11 mouse cellular contexts compared by ENCODE assay signal in genomic region chr8:20588268-20589177, GRCm38 (mm10). TPM values are rescaled to one million over a fixed set of nuclear protein-coding genes. Genes with fewer than 3 reads are reported as not detected.
DNase-seq lines count a peak whose midpoint lies in the region; ATAC-seq and TF ChIP-seq lines count a peak whose summit lies in the region.
"Not testable (repeated sequence)": the region's sequence is repeated elsewhere in the genome, so short reads cannot be mapped to it uniquely, and the experiment has no call there.
"Had no signal": no experiment of that assay in that cellular context is flagged by ENCODE, and none has a peak within 500 bp of the region (broad histone marks: within the 10 kb centered on the region; RNA-seq: fewer than 3 reads in every experiment).

No protein-coding gene starts in this region.

- not testable (repeated sequence) for H3K27me3 ChIP-seq in G1E (ENCODE audit: insufficient read depth, low read length); hindbrain, embryonic 12.5 days; kidney, postnatal 0 days (ENCODE audit: insufficient read depth, low read length); midbrain, postnatal 0 days (ENCODE audit: insufficient read depth, low read length); stomach, postnatal 0 days (ENCODE audit: control insufficient read depth, insufficient read depth, low read length)

- TF ChIP-seq POLR2A in lung, adult 2 months (IDR thresholded peaks at IDR 0.05; ENCODE audit: borderline replicate concordance, extremely low read depth, low read depth, low read length) = not testable (repeated sequence)

- not testable (repeated sequence) for TF ChIP-seq CTCF in G1E (IDR thresholded peaks at IDR 0.05; ENCODE audit: low read depth, low read length); kidney, postnatal 0 days (IDR thresholded peaks at IDR 0.05; ENCODE audit: low read depth); lung, adult 2 months (IDR thresholded peaks at IDR 0.05; ENCODE audit: insufficient read depth, low read length)
- TF ChIP-seq CTCF in midbrain, postnatal 0 days (IDR thresholded peaks at IDR 0.05) = peak; percentile 4; the same call in 1 of the 2 replicates
- peak; percentile 11; the same call in 1 of the 2 replicates for TF ChIP-seq CTCF in stomach, postnatal 0 days (IDR thresholded peaks at IDR 0.05; ENCODE audit: low read depth)

- H3K4me1 ChIP-seq in G1E (ENCODE audit: insufficient read depth, low read depth, low read length); hindbrain, embryonic 12.5 days; kidney, postnatal 0 days (replicated peaks; ENCODE audit: insufficient read depth, low read length); lung, adult 2 months (ENCODE audit: control insufficient read depth, insufficient read depth, low read length); midbrain, postnatal 0 days (ENCODE audit: insufficient read depth, low read length); stomach, postnatal 0 days (replicated peaks; ENCODE audit: control insufficient read depth, insufficient read depth): not testable (repeated sequence)

- H3K9ac ChIP-seq in hindbrain, embryonic 12.5 days; kidney, postnatal 0 days (ENCODE audit: low read depth, low read length); midbrain, postnatal 0 days (replicated peaks; ENCODE audit: low read length, poor library complexity, severe bottlenecking); stomach, postnatal 0 days (ENCODE audit: low read length): not testable (repeated sequence)

- H3K27ac ChIP-seq in hindbrain, embryonic 12.5 days; kidney, postnatal 0 days; midbrain, postnatal 0 days (ENCODE audit: low read depth, low read length); stomach, postnatal 0 days (replicated peaks): not testable (repeated sequence)

- not testable (repeated sequence) for TF ChIP-seq EP300 in stomach, postnatal 0 days (optimal IDR thresholded peaks at IDR 0.05)

- ATAC-seq in G1E (ENCODE audit: extremely low read depth, insufficient number of reproducible peaks, low FRiP score, poor library complexity, severe bottlenecking) = peak; percentile 74
- peak; percentile 81 for ATAC-seq in hindbrain, embryonic 12.5 days (ENCODE audit: low FRiP score)
- ATAC-seq in kidney, postnatal 0 days (replicated peaks; ENCODE audit: low FRiP score, low read depth) = peak; percentile 74; the same call in 1 of the 2 replicates
- peak; percentile 76 for ATAC-seq in midbrain, postnatal 0 days (ENCODE audit: low FRiP score)
- ATAC-seq in stomach, postnatal 0 days (ENCODE audit: low FRiP score, low TSS enrichment) = peak; percentile 63; the same call in 1 of the 2 replicates

- H3K36me3 ChIP-seq in G1E (replicated peaks); hindbrain, embryonic 12.5 days; kidney, postnatal 0 days (ENCODE audit: insufficient read depth, low read length); midbrain, postnatal 0 days (ENCODE audit: insufficient read depth, low read length); stomach, postnatal 0 days (ENCODE audit: control insufficient read depth, insufficient read depth, low read length): not testable (repeated sequence)

- not testable (repeated sequence) for H3K4me2 ChIP-seq in hindbrain, embryonic 12.5 days (replicated peaks); kidney, postnatal 0 days (ENCODE audit: low read length); midbrain, postnatal 0 days (ENCODE audit: low read depth, low read length, poor library complexity, severe bottlenecking); stomach, postnatal 0 days (replicated peaks; ENCODE audit: low read depth)

- DNase-seq in G1E (ENCODE audit: low spot score); midbrain, postnatal 0 days (ENCODE audit: low spot score): not testable (repeated sequence)
- peak; percentile 1 for DNase-seq in embryo, embryonic 11 days
- peak; percentile 0 for DNase-seq in forelimb bud, embryonic 11.5 days (ENCODE audit: low read depth, low spot score)
- DNase-seq in kidney, postnatal 0 days (ENCODE audit: low spot score) = peak; percentile 33
- peak; percentile 20 for DNase-seq in lung, adult 2 months
- DNase-seq in stomach, postnatal 0 days (ENCODE audit: low spot score) = peak; percentile 11

- WGBS in hindbrain, embryonic 12.5 days = 31% methylated on average over 8 of the region's 12 CpGs
- WGBS in kidney, postnatal 0 days = 36% methylated on average over 3 of the region's 12 CpGs
- 21% methylated on average over 10 of the region's 12 CpGs for WGBS in lung, adult 2 months
- WGBS in midbrain, postnatal 0 days = 40% methylated on average over 3 of the region's 12 CpGs
- 16% methylated on average over 3 of the region's 12 CpGs for WGBS in stomach, postnatal 0 days

- H3K4me3 ChIP-seq in G1E (ENCODE audit: low read depth, low read length); hindbrain, embryonic 12.5 days; kidney, postnatal 0 days (replicated peaks; ENCODE audit: low read depth, low read length); lung, adult 2 months (replicated peaks; ENCODE audit: extremely low read depth, low read depth, low read length); midbrain, postnatal 0 days (ENCODE audit: low read depth, low read length); stomach, postnatal 0 days (ENCODE audit: low read depth, low read length): not testable (repeated sequence)

- not testable (repeated sequence) for H3K9me3 ChIP-seq in G1E (replicated peaks); hindbrain, embryonic 12.5 days (replicated peaks); kidney, postnatal 0 days (replicated peaks; ENCODE audit: low read length); midbrain, postnatal 0 days (ENCODE audit: low read length); stomach, postnatal 0 days (ENCODE audit: control insufficient read depth, low read length)

RNA-seq across cellular contexts. Expression of gene Gm21119, which starts 26.2 kb away (rescaled TPM):
- not detected in 2 replicates for total RNA-seq in G1E (2014; fragmentation: Nextera tagmentation)
- 0.46 and 1.3 TPM in 2 replicates for total RNA-seq in G1E (2017)
- polyA plus RNA-seq in G1E (2012) = not detected in 2 replicates
- polyA plus RNA-seq in hindbrain, embryonic 12.5 days (2016; fragmentation: Nextera tagmentation; extraction: Ambion mirVana) = 0.13 TPM in 1 of 2 replicates, not detected in the other
- polyA plus RNA-seq in kidney, postnatal 0 days (2015; fragmentation: Nextera tagmentation; extraction: Ambion mirVana) = 0.09 TPM in 1 of 2 replicates, not detected in the other
- polyA plus RNA-seq in lung, adult 2 months (2012; rRNA removed) = not detected in 2 replicates
- 0.11 and 1.2 TPM in 2 replicates for total RNA-seq in midbrain, postnatal 0 days (2014; rRNA removed)
- 0.31 TPM in 1 of 2 replicates, not detected in the other for polyA plus RNA-seq in midbrain, postnatal 0 days (2015; fragmentation: Nextera tagmentation; extraction: Ambion mirVana)
- not detected in 2 replicates for polyA plus RNA-seq in stomach, postnatal 0 days (2015; fragmentation: Nextera tagmentation; extraction: Ambion mirVana)
- polyA plus RNA-seq: gonadal fat pad, adult 2 months; myocyte; small intestine, adult 2 months had no signal
